Mouse (Mus musculus) T-helper 1 cell (primary cell): ENCODE data around the gene Wdfy1.

Source experiments
- in situ Hi-C: fragments of 300-600 bp; cut with MboI, MseI; formaldehyde crosslinking; loops from one replicate; pipeline ENCODE4 v1.15.1; 2025; ENCODE audit warnings: high pct_unique_total_duplicates

The Wdfy1 gene

GRCm38 (mm10) chr1:79775927-79776458 lies at the start of gene Wdfy1, which contains the start of gene Mrpl44:
Wdfy1 (minus strand) TSS chr1:79776143.
Mrpl44 (plus strand) TSS chr1:79776018.
- in situ Hi-C loops, result no loop called here

GRCm38 (mm10) chr1:79823951-79824633 lies 48.1 kb upstream of the Wdfy1 start:
- in situ Hi-C loops, result no loop called here

GRCm38 (mm10) chr1:79822806-79823525 lies 47.0 kb upstream of the Wdfy1 start:
- in situ Hi-C loops, result no loop called here

GRCm38 (mm10) chr1:79819296-79819879 lies 43.4 kb upstream of the Wdfy1 start:
- in situ Hi-C loops, result no loop called here

- in situ Hi-C loops, result no loop called here
Measured at GRCm38 (mm10) chr1:79815446-79815845, 39.5 kb upstream of the Wdfy1 start.

GRCm38 (mm10) chr1:79809447-79809846 lies 33.5 kb upstream of the Wdfy1 start:
- in situ Hi-C loops, result no loop called here

GRCm38 (mm10) chr1:79806865-79807264 lies 30.9 kb upstream of the Wdfy1 start:
- in situ Hi-C loops, result no loop called here

- in situ Hi-C loops, result no loop called here
Measured at GRCm38 (mm10) chr1:79803614-79804013, 27.7 kb upstream of the Wdfy1 start.

- in situ Hi-C loops, result no loop called here
Measured at GRCm38 (mm10) chr1:79802858-79803427, 27.0 kb upstream of the Wdfy1 start.

GRCm38 (mm10) chr1:79797084-79797483 lies 21.1 kb upstream of the Wdfy1 start:
- in situ Hi-C loops, result no loop called here

- in situ Hi-C loops, result loop anchor here (5.0 kb wide), 1 partner anchor 321 kb away; no protein-coding TSS in a partner anchor
Measured at GRCm38 (mm10) chr1:79786267-79786927, 10.5 kb upstream of the Wdfy1 start.

GRCm38 (mm10) chr1:79782433-79782832 lies 6.5 kb upstream of the Wdfy1 start:
- in situ Hi-C loops, result no loop called here

- in situ Hi-C loops, result no loop called here
Measured at GRCm38 (mm10) chr1:79778011-79778410, 2.1 kb upstream of the Wdfy1 start.

GRCm38 (mm10) chr1:79774164-79774780 lies 1.7 kb downstream of the Wdfy1 start:
- in situ Hi-C loops, result no loop called here

GRCm38 (mm10) chr1:79768231-79768630 lies 7.7 kb downstream of the Wdfy1 start:
- in situ Hi-C loops, result no loop called here

GRCm38 (mm10) chr1:79764483-79764882 lies 11.5 kb downstream of the Wdfy1 start:
- in situ Hi-C loops, result no loop called here

GRCm38 (mm10) chr1:79764031-79764430 lies 11.9 kb downstream of the Wdfy1 start:
- in situ Hi-C loops, result no loop called here

GRCm38 (mm10) chr1:79762282-79763250 lies 13.4 kb downstream of the Wdfy1 start:
- in situ Hi-C loops, result no loop called here

- in situ Hi-C loops, result no loop called here
Measured at GRCm38 (mm10) chr1:79761917-79762271, 14.0 kb downstream of the Wdfy1 start.
